Mouse (Mus musculus) fat pad, adult 2 months (tissue): ENCODE results near the gene Igdcc3.

ENCODE experiments used
- DNase-seq: peaks from one replicate; pipeline ENCODE4 v3.0.0-alpha.2; 2011; ENCODE audit warnings: low read depth, low spot score; ENCODE audit errors: extremely low read depth

The Igdcc3 gene

DNA sequence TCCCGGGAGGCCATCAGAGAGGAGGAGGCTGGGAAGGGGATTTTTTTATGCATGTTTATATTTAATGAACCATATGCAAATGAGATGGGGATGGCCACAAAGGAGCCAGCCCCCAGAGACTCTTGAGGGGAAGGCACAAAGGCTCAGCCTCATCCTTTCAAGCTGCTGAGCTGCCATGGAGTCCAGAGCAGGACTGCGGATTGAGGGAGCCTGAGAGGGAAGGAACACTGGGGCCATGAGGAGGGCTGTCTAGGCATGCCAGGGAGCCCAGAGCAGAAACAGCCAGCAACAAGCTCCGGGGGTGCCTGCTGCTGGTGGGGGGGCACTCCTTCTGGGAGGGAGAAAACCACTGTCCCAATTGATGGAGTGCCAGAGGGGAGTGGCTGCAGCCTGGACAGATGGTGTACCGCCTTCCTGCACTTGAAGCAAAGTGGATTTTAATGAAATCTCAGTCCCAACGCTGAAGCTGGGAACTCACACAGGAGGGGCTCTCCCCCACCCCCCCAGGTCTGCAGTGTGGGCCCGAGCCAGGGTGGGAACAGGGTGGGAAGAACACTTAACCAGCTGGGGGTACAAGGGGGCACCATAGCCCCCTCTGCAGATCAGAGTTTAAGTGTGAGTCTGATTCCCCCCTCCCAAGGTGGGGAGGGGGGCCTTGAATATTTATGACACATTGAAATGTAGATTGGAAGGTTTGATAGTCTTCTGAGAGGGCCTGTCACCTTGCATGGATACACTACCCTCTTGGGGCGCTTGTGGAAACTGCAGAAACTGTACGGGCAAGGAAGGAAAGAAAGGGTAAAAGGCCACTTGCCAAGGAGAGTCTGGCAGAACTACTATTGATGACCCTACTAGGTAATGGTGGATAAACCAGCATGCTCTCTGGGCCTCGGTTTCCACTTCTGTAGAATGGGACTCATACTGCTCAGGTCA is 35.2 kb downstream of the Igdcc3 start:
- DNase-seq: no peak

DNA sequence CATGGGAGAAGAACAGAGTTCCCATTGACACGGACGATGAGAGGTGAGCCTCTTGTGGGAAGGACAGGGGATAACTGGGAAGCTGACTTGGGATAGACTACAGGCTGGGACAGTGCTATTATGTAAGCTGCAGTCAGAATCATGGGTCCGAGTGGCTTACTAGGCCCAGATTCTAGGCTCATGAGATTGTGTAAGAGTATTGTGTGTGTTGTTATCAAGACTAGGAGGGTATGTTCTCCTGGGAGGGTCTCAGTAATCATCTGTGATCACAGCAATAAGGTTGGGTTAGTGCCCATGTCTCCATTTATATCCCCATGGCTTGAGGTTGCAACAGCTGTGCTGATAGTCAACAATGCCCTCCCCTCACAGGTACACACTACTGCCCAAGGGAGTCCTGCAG is 36.5 kb downstream of the Igdcc3 start:
- no peak for DNase-seq

DNA sequence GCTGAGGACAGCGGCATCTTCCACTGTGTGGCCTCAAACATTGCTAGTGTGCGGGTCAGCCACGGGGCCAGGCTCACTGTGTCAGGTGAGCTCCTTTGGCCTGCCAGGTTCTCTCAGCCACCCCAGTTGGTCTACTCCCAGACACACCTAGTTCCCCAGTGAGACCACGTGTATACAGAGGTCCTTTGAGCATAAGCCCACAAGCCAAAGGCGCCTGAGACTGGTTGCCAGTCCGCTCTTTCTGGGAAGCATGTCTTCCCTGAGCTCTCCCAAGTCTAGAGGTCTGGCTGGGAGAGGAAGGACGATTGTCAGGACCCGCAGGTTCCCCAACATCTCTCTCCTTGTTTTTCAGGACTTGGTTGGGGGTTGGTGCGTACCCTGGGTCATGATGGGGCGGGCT is 36.9 kb downstream of the Igdcc3 start:
- no peak for DNase-seq

DNA sequence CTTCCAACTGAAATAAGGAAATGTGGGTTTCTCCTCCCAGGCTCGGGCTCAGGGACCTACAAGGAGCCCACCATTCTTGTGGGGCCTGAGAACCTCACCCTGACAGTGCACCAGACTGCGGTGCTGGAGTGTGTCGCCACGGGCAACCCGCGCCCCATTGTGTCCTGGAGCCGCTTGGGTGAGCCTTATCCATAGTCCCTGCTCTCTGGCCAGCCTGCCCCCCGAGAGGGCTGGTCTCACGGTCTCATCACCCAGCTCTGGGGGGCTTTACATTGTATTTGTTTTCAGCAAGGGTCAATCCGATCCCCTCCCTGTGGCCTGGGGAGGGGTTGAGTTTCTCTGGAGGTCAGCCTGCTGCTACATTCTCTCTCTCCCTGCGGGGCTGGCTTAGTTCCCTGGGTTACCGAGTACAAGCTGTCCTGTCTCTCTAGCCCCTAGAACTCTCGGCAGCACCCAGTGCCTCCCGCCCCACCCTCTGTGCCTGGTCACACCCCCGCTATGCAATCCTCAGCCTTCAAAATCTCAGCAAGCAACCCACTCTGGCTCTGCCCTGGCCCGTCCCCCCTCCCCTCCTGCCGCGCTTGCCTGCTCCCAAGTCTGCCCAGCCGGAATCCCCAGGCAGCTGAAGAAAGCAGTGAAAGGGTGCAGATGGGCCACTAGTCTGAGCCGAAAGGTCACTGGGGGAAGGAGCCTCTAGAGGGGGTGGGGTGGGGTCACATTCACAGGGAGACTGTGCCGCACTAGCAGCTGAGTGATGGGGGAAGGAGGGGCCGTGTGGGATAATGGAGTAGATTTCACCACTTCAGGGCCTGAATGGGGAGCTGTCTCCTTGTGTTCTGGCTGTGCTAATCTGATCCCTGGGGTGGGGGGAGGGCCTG is 37.6 kb downstream of the Igdcc3 start:
- no peak for DNase-seq

DNA sequence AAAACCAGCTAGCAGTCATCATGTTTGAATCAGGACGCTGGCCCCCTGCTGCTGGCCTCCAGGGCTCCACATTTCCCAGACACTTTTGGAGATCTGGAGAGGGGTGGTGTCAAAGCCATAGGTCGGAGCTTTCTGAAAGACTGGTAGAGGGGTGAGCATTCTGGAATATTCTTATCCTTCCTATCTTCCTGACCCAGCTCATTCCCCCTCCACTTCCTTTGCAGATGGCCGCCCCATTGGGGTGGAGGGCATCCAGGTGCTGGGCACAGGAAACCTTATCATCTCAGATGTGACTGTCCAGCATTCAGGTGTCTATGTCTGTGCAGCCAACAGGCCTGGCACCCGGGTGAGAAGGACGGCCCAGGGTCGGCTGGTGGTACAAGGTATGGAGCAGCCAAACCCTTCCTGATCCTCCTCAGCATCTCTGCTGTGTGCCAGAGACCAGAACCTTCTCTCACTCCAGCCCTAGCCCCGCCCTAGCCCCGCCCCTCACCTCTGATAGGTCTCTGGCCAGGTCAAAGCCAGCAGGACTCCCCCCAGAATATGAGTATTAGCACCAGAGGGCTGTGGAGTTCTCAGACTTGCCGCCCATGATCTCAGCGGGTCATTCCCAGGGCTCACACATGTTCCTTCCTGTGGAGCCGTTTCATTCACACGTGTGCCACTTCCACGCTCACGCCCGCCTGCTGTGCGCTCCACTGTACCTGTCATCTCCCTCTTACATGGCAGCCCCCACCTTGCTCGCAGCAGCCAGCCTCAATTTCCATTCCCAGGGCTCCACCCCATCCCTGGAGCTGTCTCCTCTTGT is 39.0 kb downstream of the Igdcc3 start:
- no peak for DNase-seq

DNA sequence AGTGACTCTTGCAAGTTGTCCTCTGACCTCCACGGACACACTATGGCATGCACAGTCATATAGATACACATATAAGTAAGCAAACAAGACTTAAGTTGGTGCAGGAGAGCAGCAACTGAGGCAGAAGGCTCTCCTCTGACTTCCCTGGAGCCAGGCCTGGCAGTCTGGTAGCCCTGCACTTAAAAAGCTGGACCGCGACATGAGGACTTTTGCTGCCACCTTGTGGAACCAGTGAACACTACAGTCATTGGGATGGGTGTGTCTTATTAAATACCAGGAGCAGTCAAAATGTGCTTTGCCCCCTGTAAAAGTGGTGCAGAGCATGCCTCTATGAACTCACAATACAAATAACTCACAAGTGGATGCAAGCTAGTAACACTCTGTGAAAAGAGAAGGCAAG is 47.6 kb downstream of the Igdcc3 start:
- DNase-seq: no peak

DNA sequence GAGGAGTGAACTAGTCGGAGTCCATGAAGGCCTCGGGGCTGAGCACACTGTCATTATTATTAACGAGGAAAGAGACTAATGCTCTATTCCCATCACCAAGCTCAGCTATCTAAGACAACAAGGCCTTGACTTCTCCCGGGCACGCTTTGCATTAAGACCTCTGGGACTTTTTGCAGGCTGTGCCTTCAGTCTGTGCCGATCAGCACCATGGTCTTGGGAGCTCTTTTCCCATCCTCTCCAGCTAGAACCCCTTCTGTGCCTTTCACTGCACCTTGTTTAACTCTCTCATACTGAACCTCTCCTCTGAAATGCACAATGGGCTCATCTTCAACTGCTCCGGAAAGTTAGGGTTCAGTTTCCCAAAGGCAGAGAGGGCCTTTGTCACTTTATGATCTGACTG is 49.3 kb downstream of the Igdcc3 start:
- no peak for DNase-seq

DNA sequence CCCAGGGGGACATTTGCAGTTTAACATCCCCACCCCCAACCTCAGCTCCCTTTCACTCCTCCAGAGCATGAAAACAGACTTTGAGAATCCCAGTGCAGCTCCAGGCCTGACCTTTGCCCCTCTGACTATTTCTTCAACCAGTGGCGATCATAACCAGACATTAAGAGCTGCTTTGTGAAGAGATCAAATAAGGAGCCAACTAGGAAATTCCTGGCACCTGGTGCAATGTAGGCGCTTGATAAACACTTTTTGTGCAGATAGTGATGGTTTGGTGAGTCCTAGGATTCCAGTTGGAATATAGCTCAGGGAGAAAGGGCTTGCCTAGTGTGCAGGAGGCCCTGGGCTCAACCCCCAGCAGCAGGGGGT is 50.4 kb downstream of the Igdcc3 start:
- DNase-seq: no peak

DNA sequence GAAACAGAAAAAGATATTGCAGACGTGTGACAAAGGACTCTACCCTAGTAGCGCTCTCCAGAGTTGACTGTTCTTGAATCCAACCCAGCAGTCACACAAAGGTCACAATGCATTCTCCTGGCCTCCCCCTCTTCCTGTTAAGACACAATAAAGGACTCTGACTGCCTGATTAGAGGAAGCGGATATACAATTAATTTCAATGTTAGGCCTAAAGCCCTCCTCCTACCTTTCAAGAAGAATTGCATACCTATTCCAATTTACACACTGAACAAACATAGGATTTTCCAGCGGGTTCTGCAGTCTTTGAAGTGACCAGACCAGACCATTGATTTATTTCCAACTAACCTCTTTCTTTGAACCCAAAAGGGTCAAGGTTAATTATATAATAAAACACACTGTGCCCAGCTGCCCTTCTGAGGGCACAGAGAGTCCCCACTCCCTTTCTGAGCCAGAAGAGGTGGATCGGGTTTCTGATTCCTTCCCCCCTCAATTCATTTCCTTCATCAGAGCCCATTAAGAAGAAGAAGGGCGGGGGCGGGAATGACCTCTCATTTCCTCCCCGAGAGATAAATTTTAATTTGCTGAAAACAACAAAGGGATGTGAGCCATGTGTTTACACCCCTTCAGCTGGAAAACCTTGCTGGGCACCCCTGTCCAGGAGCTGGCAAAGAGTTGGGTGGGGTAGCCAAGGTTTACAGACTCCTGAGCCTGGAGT is 50.9 kb downstream of the Igdcc3 start:
- no peak for DNase-seq

DNA sequence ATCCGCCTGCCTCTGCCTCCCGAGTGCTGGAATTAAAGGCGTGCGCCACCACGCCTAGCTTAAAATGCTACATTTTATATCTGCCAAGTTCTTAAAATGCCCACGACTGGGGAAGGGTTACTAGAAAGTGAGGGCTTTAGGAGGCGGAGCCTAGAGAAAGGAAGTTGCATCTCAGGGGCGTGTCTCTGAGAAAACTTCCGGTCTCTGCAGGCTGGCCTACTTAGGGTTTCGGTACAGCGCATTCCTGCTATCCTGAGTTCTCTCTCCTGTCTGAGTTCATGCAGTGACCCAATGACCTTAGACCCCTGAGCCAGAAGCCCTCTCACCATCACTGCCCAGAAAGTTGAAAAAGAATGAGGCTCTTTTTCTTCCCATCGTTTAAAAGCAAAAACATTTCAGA is 52.2 kb downstream of the Igdcc3 start:
- DNase-seq: no peak

DNA sequence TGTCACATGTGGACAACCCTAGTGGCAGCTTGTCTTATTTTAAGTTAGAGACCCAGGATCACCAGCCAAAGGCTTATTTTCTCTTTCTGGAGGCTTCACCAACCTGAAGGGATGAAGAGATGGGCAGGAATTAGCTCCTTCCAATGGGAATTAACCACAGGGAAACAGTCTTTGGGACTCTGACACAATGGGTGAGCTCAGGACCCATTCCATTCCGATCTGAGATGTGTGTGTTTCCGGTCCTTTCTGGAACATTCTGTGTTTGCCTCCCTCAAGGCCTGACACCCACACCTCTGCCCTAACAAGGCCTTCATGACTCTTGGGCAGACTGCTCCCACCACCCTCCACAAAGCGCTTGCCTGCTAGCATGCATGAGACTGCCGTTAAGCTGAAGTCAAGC is 54.1 kb downstream of the Igdcc3 start, which contains the start of gene Parp16:
Gene Parp16 (plus strand): TSS at position 301 of the 400 bp plus-strand sequence.
- DNase-seq: no peak

DNA sequence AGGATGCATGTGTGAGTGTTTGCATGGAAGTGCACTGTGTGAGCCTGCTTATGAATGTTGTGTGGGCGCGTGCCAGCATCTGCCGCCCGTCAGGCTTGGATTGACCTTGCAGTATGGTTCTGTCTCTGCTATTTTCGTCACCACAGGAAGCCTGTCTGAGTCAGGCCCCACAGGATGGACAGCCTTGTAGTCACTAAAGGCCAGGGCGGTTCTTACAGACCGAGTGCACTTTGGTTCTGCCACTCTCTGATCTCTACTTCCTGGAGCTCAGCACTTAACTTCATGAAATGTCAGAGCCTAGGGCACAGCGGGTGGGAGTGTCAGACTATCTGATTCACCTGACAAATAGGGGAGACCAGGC is 54.6 kb downstream of the Igdcc3 start:
- no peak for DNase-seq

DNA sequence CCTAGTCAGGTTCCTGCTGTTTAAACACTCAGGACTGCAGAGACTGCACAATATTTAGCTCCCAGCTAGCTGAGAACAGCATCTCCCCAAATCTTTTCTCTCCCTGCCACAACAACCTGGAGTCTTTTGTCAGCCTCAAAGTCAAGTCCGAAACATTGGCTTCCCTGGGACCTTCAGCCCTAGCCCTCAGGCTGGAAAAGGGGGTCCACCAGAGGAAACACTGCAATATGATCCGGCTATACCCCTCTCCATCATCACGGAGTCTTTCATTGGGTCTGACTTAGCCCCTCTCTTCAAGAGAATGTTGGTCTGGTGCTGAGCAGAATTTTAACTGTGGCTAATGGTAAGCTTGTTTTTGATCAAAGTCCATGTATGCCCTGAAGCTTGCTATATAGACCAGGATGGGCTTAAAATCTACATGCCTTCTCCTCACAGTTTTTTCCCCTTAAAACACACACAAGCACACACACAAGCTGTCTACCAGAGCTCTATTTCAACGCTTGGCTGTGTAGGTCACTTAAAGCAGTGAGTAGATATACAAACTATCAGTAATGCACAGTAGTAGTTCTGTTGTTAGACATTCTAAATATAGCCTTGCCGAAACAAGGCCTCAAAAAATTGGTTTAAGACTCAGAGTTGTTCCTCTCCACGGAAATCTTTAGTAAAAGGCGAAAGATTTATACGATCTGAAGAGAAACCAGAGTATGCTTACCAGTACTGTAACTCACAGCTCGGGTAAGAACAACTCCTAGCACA is 55.2 kb downstream of the Igdcc3 start:
- DNase-seq: no peak

DNA sequence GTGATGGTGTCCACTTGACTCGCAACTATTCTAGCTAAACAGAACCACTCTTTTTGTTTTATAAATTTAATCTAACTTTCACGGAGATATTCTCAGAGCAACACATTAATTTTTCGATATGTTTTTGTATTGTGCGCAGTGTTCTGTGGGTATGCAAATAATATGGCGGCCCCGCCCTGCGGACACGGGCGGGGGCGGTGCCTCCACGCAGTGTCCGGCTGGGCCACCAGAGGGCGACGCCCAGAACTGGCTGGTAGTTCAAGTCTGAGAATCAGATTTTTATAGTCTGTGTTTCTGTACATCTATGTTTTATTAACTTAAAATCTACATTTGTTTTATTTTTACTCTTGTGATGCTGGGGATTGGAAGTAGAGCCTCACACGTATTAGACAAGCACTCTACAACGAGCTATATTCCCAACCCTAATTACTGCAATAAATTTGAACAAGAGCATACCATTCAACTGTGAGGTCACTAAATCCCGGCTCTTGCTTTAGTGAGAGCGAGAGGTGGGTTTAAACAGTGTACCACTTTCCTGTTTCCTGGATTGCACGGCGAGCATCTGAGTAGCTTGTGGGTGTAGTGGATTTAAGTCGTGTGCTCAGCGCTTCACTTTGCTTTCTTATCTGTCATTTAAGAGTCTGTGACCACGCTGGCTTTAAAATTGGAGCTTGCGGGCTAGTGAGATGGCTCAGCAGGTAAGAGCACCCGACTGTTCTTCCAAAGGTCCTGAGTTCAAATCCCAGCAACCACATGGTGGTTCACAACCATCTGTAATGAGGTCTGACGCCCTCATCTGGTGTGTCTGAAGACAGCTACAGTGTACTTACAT is 56.0 kb downstream of the Igdcc3 start:
- no peak for DNase-seq

DNA sequence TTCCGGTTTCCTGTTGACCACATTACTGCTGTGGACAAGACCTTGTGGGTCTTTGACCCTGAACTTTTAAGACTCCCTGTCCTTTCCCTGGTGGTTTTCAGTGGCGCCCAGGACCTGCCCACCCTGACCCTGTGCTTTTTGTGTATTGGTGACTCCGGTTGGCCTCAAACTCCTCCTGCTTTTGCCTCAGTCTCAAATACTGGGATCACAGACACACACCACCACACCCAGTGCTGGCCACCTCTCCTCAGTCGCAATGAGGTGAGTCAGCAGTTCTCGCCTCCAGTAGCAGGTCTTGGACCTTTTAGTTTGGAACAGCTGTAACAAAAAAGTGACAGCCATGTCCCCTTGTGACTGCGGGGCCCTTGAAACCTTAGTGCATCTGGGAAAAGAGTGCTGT is 56.8 kb downstream of the Igdcc3 start:
- DNase-seq: no peak

DNA sequence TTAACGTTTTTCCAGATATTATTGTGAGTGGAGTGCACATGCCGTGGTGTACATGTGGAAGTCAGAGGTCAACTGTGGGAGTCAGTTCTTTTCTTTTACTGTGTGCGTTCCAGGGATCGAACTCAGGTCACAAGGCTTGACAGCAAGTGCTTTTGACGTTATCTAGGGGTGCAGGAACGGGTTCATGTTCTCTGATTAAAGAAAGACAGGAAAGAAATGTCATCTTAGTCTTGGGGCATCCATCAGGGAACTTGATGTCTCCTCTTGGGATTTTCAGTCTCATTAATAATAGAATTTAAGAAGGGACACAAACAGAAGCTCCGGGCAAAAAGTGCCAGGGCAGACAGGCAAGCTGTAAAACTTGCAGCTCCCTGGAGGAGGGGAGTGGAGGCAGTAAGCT is 58.7 kb downstream of the Igdcc3 start:
- no peak for DNase-seq

DNA sequence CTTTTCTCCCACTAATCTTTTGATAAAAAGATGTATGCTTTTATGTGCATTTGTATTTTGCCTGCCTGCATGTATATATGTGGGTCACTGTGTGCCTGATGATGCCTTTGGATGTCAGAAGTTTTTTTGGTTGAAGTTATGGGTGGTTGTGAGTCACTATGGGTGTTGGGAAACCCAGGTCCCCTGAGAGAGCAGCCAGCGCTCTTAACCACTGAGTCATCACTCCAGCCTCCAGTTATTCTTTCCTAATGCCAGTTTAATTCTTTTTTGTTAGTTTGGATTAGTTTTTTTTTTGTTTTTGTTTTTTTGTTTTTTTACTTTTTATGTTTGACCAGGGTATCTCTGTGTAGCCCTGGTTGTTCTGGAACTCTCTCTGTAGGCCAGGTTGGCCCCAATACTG is 59.6 kb downstream of the Igdcc3 start:
- DNase-seq: no peak

DNA sequence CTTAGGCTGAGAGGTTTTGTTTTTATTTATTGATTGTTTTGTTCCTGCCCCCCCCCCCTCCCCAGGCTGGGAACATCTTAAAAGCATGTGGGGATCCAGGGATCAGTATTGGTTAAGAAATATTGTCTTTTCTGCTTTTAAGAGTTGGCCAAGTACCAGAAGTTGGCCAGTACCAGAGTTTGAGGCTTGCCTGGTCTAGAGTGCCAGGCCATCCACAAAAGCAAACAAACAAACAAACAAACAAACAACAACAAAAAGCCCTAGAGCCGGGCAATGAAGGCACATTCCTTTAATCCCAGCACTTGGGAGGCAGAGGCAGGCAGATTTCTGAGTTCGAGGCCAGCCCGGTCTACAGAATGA is 60.0 kb downstream of the Igdcc3 start:
- DNase-seq: no peak
